Mouse (Mus musculus) retina, adult 2 months (tissue): ENCODE measurements at regions not wholly inside any gene's neighbourhood (a gene's known extent, or its start where the extent isn't known, plus 50 kb on each side); places are given as distances from the start of the nearest gene placed in this dataset.

Experiments used
- DNase-seq: peaks from one replicate; pipeline ENCODE4 v3.0.0-alpha.2; 2012; ENCODE audit warnings: low read depth, low spot score

DNA sequence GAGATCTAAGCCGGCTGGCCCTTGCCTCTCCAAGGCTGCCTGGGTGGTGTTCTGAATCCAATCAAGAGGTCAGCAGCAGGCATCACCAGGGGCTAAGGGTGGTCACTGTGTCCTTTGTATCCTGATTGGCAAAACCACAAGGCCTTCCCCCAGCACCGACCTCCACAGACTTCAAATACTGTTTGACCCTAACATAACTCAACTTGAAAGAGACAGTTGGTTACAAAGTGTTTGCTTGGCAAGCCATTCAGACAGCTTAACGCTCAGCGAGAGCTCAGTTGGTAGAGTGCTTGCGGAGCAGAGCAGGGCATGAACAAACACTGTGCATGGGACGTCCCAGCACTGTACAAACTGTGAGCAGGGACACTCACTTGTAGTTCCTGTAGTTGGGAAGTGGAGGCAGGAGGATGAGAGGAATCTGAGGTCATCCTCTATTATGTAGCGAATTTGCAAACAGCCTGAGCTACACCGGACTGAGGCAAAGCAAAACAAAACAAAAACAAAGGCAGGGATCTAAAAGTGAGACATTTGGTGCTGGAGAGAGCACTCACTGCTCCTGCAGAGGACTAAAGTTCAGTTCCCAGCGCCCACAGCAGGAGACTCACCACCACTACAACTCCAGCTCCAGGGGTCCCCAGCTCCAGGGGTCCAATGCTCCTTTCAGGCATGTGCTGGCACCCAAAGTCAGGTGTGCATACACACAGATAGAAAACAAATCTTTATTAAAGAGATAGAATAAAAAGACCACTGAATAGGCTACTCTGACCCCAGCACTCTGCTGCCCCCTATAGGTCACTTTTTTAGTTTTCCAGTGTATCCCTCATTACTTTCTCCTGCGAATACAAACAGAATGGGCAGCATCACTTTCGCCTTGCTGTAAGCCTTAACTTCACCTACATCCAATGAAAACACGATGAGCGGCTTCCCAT is 273.5 kb downstream of the Prex1 start:
- DNase-seq: peak; percentile 43

DNA sequence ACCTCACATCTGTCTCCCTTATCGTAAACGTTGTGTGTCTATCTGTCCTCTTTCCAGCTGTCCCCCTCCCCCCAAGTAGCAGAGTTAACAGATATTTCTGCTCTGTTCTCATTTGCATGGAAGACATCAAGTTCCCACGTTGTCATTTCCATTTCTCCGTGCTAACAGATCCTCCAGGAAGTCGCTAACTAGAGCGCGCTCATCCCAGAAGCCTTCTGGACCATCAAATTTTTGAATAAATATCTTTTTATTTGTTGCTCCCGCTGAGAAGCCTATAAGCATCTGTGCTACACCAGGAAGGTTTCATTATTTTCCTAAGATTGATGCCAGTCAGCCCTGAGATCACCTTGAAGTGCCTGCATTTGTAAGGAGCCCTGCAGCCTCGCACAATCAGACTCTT is 275.4 kb downstream of the Prex1 start:
- no peak for DNase-seq

DNA sequence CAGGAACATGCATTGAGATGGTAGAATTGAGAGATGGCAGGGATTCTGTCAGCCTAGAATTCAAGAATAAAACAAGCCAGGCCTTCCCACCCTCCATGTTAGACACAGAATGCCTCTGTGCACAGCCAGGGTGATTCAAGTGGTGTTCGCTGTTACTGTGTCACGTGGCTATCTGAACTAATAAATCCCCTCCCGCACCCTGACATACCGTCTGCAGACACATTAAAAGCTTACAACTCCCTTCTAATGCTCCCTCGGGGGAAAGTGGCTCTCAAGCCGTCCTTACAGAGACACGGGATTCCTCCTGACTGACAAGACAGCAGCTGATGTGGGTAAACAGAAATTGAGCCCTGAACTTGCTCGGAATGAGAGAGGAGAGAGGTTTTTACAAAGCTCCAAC is 279.1 kb downstream of the Prex1 start:
- no peak for DNase-seq

DNA sequence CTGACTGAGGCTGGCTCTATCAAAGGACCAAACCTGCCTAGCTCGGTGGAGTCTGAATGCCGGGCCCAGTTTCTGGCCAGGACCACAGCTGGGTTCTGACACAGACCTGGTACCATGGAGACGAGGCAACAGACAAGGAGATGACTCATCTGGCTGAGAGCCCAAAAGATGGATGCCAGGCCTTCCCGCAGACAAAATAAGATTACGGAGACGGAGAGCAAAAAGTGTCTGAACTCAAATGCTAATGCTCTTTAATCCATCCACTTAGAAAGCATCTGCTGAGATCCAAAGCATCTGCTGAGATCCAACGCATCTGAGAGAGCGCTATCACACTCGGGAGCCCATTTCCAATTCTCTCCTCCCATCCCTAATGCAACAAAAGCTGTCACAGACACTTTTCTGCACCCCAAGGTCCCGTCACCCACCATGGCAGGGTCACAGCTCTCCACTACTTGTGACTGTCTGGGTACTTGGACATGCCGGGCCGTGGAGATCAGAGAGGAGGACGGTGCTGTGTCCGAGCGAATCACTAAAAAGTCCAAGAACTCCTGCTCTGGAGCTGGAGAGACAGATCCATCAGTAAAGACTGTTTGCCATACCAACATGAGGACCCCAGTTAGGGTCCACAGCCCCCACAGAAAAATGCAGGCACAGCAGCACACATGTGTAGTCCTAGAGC is 278.3 kb upstream of the Sulf2 start:
- no peak for DNase-seq

DNA sequence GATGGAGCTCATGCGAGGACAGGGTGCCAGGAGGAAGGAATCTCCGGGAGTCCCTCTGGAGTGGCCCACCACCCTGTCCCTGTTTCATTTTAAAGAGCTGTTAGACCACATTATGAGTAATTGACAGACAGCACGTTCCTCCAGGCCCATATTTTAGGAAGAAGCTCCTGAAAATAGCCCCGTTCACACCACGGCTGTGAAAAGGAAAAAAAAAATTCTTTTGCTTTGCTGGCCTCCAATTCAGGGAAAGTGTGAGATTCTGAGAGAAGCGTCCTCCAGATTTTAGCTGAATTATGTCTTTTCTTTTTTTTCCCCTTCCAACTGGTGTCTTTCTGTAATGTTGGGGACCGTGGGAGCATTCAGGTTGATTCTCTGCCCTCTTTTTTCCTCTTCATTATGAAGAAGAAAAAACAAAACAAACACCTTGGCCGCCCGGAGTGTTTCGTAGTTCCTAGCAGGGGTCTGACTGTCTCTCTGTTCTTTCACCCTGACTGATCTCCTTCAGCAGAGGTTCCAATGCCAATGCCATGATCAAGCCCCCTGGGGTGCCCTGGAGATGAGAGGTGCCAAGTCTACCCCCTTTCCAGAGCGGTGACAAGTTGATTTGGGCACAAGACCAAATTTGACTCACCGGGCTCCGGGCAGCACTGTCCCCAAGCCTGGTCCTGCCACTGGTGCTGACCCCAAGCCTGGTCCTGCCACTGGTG is 277.6 kb upstream of the Sulf2 start:
- no peak for DNase-seq

DNA sequence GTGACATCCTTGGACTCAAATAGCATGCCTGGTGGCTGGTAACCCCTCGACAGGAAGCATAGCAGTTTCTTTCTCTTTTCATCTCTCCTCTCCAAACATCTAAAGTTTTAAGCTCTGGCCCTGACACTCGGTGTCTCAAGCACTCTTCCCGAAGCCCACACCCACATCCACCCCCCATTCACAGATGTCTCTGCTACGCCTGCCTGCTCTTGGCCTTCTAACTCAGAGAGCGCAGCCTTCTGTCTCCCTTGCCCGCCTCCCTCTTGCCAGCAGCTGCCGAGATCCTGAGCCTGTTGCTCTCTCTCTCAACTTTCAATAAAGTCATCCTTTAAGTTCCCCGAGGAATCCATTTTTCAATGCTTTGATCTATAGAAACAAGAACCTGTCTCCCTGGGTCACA is 277.1 kb upstream of the Sulf2 start:
- DNase-seq: no peak

DNA sequence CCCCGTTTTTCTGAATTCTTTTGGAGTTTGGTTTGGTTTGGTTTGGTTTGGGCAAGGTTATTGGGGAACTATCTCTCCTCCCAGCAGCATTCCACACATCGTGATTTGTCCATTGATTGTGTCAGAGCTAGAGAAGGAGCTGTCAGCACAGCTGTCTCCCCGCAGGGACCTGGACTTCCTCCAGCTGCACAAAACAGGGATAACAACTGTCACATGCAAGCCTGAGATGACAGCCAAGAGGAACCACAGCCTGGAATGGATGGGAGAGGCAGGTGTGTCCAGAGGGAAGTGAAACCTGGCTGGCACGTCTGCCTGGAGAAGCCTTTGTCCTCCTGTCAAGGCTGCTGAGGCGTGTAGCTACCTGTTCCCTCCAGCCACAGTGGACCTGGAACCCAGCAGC is 274.5 kb upstream of the Sulf2 start:
- DNase-seq: no peak

DNA sequence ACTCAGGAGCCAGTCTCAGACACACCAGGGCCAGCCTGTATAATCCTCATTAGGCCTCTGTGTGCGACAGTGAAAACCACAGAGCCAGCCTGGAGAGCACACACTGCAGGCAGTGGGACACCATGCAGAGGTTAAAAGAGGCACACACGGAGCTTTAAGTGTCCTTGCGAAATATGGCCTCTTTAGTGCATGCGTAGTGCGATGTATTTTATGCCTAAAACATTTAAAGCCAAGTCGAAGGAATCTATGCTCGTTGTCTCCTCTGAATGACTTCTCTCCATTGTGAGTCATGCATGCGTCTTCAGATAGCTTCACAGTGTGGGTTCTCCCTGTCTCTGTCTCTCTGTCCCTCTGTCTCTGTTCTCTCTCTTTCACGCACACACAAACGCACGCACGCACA is 274.0 kb upstream of the Sulf2 start:
- DNase-seq: no peak

DNA sequence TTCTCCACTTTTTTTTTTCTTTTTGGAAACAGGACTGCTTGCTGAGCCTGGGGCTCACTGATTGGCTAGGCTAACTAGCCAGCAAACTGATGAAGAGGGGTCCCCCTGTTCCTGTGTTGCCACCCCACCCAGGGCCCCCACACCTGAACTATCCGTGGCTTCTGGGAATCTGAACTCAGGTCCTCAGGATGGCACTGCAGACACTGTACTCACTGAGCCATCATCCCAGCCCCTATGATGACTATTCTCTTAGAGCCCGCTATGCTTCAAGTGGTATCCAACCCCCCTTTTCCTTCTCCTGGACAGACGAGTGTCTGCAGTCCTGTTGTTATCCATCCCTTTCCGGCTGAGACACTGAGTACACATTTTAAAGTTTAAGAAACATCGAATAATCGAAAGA is 271.9 kb upstream of the Sulf2 start:
- no peak for DNase-seq

DNA sequence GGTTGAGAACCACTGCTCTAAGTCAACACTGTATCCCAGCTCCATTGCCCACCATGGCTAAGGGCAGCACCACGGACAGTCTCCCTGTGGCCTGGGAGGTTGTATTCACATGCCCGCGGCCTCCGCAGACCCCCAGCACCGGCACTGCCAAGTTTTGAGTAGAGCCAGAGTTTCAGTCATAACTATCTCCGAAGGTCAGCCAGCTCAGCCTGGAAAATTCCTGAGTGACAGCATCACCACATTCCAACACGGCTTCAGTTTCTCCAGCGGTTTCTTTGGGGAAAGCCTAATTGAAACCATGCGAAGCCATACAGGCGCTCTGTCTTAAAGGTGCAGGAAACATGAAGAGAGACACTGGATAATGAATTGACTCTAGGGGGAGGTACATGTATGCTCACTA is 271.5 kb upstream of the Sulf2 start:
- no peak for DNase-seq

DNA sequence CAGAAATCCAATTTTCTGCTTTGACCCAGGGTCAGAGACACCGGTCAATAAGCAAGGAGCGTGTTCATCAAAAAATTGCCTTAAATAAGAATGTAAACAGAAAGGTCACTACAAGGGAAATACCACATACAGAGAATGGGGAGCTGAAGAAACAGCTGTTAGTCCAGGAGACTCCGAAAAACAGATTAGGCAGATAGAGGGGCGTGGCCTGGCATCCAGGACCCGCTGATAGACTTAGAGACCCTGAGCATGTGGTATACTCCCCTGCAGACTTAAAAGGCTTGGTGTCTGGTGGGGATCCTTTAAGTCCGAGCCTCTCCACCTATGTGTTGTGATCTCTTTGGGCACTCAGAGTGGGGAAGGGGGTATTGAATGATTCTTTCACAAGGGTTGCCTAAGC is 271.0 kb upstream of the Sulf2 start:
- DNase-seq: no peak

DNA sequence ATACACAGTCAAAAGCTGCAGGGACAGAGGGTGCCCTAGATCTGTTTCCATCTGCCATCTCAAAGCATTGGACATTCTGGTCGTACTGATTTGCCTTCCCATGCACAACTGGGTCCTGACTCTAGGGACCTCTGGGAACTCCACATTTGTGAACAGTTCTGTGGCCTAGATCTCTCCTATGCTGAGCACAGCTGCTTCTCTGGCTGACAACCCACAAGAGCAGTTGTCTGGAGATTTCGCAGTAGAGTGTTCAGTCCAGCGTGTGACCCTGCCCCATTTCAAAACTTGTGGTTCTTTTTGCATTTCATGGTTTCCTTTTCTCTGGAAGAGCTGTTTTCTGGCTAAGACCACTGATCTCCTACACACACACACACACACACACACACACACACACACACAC is 269.7 kb upstream of the Sulf2 start:
- no peak for DNase-seq

DNA sequence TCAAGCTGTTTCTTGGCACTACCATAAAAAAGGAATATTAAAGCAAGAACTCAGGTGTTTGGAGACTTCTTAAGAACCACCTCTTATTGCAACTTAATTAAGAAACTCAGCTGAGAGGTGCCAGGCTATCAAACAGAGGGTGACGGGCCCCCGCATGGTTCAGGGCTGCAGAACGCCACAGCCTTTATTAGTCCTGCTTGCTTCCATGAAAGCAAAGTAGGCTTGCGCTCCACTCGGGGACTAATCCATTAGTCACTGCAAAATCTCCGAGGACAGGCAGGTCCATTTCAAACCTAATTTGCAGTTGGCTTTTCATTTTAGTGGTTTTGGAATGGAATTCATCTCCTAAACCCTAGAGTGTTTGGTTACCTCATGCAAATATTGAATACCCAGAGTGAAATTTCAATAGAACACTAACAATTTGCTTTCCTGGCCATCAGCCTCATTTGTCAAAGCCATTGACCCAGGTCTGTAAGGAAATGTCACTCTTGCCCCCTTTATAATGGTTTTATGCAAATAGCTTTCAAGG is 267.7 kb upstream of the Sulf2 start:
- no peak for DNase-seq

DNA sequence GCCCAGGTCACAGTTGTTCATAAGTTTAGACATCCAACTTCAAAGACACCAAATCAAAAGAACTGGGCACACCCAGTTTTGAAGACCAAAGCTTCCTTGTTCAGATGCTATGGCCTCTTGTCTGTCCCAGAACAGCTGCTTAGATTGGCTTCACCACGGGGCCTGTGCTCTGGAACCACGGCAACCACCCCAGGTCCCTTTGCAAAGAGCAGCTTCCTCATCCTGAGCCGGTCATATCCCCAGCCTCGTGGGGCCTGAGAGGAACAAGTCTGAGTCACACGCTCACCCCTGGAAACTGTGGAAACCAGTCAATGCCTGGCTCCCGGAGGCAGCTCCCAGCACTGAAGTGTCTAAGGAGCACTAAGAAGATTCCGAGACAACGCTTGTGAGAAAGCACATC is 264.8 kb upstream of the Sulf2 start:
- DNase-seq: no peak

DNA sequence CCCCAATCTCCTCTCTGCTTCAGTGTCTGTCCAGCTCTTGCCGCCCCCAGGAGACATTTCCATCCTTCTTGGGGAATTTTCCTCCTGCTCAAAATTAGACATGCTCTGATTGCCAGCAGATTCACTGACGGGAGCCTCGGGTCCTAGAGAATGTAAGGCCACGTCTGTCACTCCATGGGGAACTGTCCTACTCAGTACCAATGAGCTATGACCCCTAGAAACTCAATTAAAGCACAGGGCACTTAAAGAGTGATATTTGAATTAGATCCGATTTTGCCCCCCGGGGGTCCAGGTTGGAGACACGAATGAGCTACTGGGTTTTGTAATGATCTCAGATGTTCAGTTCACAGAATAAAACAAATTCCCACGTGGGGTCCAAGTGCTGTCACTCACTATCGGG is 263.8 kb upstream of the Sulf2 start:
- DNase-seq: no peak

DNA sequence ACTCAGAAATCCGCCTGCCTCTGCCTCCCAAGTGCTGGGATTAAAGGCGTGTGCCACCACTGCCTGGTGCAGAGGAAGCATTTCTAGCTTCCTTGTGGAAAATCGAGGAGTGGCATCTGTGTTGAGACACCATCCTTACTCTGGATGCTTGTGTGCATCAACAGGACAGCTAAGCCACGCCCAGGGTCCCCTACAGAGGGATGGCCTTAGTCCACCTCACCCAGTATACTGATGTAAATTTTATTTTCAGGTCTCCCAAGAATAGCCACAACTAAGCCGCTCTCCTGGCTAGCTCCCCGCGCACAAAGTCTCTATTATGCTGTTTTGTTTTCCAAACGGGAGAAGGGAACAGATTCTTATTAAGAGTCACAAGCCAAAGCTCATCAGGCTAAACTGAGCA is 262.8 kb upstream of the Sulf2 start:
- no peak for DNase-seq

DNA sequence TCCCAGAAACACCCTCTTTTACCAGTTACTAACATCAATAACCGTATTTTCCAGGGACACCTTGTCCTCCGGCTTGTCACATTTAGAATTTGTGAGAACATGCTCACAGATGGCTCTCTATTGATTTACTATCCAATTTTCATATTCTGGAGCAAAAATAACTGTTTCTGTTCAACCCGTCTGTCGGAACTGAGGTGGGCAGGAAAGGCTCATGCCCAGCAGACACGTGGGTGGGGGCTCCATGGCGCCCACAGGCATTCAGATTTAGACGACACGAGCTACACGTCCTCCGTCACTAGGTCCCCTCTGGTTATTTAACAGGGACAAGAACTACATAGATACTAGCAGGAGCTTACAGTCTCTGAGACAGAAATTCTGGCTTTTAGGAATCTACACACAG is 262.2 kb upstream of the Sulf2 start:
- no peak for DNase-seq

DNA sequence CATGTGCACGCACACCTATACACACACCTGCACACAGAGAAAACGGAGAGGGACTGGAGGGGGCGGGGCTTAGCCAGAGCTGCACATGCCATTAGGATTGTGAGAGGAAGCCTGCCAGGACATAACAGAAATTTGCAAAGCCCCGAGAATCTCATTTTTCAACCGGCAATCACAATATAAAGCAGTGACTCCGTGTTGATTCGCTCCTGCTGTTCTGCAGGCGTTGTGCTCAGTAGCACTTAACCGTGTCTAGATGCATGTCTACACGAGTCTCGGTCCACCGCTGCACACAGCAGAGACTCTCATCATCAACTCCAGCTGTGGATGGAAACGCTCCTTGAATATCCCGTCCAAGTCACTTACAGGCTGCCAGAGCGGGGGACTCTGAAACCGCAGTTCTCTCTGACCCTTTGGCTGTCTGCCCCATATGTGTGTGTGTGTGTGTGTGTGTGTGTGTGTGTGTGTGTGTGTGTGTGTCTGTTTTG is 260.1 kb upstream of the Sulf2 start:
- DNase-seq: no peak

DNA sequence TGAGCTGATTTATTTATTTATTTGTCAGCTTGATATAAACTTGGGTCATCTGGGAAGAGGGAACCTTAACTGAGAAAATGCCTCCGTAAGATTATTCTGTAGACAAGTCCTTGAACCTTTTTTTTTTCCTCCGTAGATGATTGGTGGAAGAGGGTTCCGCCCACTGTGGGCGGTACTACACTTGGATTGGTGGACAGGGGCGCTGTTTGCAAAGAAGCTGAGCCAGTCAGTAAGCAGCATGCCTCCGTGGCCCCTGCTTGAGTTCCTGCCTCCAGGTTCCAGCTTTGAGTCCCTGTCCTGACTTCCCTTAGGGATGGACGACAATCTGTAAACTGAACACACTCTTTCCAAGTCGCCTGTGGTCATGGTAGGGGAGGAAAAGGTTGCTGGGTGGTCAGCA is 259.4 kb upstream of the Sulf2 start:
- DNase-seq: no peak

DNA sequence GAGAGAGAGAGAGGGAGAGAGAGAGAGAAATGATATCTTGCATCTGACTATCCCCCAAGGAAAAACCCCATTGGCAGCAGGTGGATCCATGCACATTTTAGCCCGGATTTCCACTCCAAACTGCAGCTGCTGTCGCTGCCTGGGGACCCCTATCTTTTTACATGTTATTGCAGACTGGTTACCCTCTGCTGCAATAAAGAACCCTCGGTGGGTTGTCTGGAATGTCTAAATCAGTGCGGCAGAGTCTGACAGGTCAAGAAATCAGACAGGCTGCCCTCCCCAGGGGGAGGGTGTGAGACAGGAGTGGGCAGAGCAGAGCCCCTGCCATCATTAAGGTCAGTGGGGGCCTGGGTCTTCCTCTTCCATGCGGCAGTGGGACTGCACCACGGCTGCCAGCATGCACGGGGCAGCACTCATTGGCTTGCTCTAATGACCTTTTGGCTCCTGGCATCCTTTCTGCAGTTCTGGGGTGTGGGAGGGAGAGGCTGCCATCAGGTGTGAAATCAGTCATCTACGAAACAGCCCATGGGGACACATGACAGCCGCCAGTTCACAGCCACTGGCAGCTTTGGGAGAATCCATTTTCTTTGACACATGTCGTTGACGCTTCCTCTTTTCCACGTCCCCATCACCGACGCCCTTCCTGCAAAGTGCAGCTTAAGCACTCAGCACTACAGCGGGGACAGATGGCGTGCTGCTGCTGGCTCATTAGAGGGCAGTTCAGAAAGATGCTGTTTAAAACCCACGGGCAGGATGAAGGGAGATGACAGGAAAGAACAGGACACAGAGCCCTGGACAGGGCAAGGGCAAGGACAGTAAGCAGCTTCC is 256.8 kb upstream of the Sulf2 start:
- no peak for DNase-seq

DNA sequence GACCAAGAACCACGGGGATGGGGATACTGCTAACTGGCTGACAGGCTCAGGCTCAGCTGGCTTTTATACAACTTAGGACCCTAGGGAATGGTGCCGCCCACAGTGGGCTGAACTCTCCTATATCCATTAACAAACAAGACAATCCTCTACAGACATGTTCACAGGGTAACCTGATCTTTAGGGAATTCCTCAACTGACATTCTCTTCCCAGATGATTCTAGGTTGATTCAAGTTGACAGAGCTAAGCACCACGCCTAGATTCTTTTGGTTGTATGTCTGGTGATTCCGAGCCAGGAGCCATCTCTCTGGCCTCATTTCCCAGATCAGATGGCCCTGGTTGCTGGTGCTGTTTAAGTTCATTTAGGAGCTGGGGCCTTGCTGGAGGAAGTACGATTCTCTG is 253.9 kb upstream of the Sulf2 start:
- no peak for DNase-seq
